Mouse (Mus musculus) skeletal muscle tissue, adult 2 months (tissue): ENCODE measurements around the gene Gm1527.
"Not testable (repeated sequence)": the region's sequence is repeated elsewhere in the genome, so short reads cannot be mapped to it uniquely, and the experiment has no call there.

Experiments
- DNase-seq: peaks from one replicate; pipeline ENCODE4 v3.0.0-alpha.2; 2012; ENCODE audit warnings: low read depth, low spot score

The Gm1527 gene

GRCm38 (mm10) chr3:28892317-28892716 lies at the start of gene Gm1527:
Gene Gm1527 (plus strand): TSS chr3:28892617.
- no peak for DNase-seq

- no peak for DNase-seq
Observed at GRCm38 (mm10) chr3:28843231-28843630, 49.2 kb upstream of the Gm1527 start.

- DNase-seq = no peak
Observed at GRCm38 (mm10) chr3:28847115-28847514, 45.3 kb upstream of the Gm1527 start.

GRCm38 (mm10) chr3:28852174-28852573 lies 40.2 kb upstream of the Gm1527 start:
- not testable (repeated sequence) for DNase-seq

- not testable (repeated sequence) for DNase-seq
Observed at GRCm38 (mm10) chr3:28859630-28860392, 32.6 kb upstream of the Gm1527 start.

- DNase-seq = not testable (repeated sequence)
Observed at GRCm38 (mm10) chr3:28896966-28897365, 4.5 kb downstream of the Gm1527 start.

GRCm38 (mm10) chr3:28965931-28966330 lies 73.5 kb downstream of the Gm1527 start:
- DNase-seq = no peak

GRCm38 (mm10) chr3:28968851-28969250 lies 76.4 kb downstream of the Gm1527 start:
- DNase-seq = peak; percentile 13
